Mouse (Mus musculus) hindbrain, embryonic 11.5 days (tissue): Measurements from ENCODE around the gene Slc25a48. TPM values are rescaled to one million over a fixed set of nuclear protein-coding genes. Genes with fewer than 3 reads are reported as not detected.

Source experiments
- ATAC-seq: fragments of 200-750 bp; cut with Nextera tagmentation; 2 replicates; pipeline ENCODE4 v1.8.0; 2017; ENCODE audit warnings: mild to moderate bottlenecking, moderate TSS enrichment, moderate library complexity; ENCODE audit not compliant: low FRiP score
- DNase-seq: peaks from one replicate; pipeline ENCODE4 v3.0.0-alpha.2; 2015; ENCODE audit warnings: low spot score
- H3K27ac ChIP-seq: fragments of 300-500 bp; sonication (generic); 2 replicates; pipeline ENCODE4 v1.5.1; 2014; ENCODE audit warnings: mild to moderate bottlenecking, low read depth, low read length
- H3K27me3 ChIP-seq: fragments of 300-500 bp; sonication (generic); 2 replicates; pipeline ENCODE4 v1.6.1; 2014; ENCODE audit warnings: mild to moderate bottlenecking, low read length, moderate library complexity, mixed read lengths; ENCODE audit not compliant: control insufficient read depth, insufficient read depth
- H3K36me3 ChIP-seq: fragments of 300-500 bp; sonication (generic); 2 replicates; pipeline ENCODE4 v1.6.1; 2014; ENCODE audit warnings: mild to moderate bottlenecking, low read length, moderate library complexity, mixed read lengths; ENCODE audit not compliant: control insufficient read depth, insufficient read depth
- H3K4me1 ChIP-seq: fragments of 300-500 bp; sonication (generic); replicated peaks from 2 replicates; pipeline ENCODE4 v1.6.1; 2014; ENCODE audit warnings: low read length, mixed read lengths; ENCODE audit not compliant: control insufficient read depth, insufficient read depth
- H3K4me2 ChIP-seq: fragments of 300-500 bp; sonication (generic); replicated peaks from 2 replicates; pipeline ENCODE4 v1.6.1; 2014; ENCODE audit warnings: mild to moderate bottlenecking, low read depth, low read length
- H3K4me3 ChIP-seq: fragments of 300-500 bp; sonication (generic); 2 replicates; pipeline ENCODE4 v1.5.1; 2014; ENCODE audit warnings: low read depth, low read length
- H3K9ac ChIP-seq: fragments of 300-500 bp; sonication (generic); 2 replicates; pipeline ENCODE4 v1.6.1; 2014; ENCODE audit warnings: low read depth, low read length
- H3K9me3 ChIP-seq: fragments of 300-500 bp; sonication (generic); 2 replicates; pipeline ENCODE4 v1.6.1; 2016; ENCODE audit warnings: low read length; ENCODE audit not compliant: control insufficient read depth
- WGBS: fragments of 180-500 bp; shearing (Covaris S2); extraction: QIAGEN DNeasy Blood & Tissue Kit; methylation state at CpG from one replicate; pipeline ENCODE4 v1.1.7; 2014; 5-methylcytosine and 5-hydroxymethylcytosine counted together
- polyA plus RNA-seq: library from polyadenylated mRNA; unstranded; fragments of >200 nt; fragmentation: Nextera tagmentation; extraction: Ambion mirVana; gene quantifications from 2 replicates; pipeline ENCODE4 v1.2.1, GENCODE M21; 2014

Slc25a48 gene
- polyA plus RNA-seq, 1 experiment from 2014 or later: 0.05 TPM

- 87% methylated on average over 7 of the region's 7 CpGs for WGBS
- Histone ChIP-seq H3K9me3 (no peaks in the 10 kb centered on the region), H3K4me2 (no peak overlapping the region), H3K4me1 (0 out of 2 replicates have a peak, but pooled peaks cover under 1% of the 10 kb centered on the region), H3K27me3 (peaks cover 23% of the 10 kb centered on the region), H3K4me3 (no peak overlapping the region), H3K9ac (no peak overlapping the region), H3K27ac (no peak overlapping the region), H3K36me3 (no peaks in the 10 kb centered on the region)
- DNase-seq: no peak
- ATAC-seq: no peak
Observed at GRCm38 (mm10) chr13:56443411-56443810, 5.3 kb downstream of the Slc25a48 start.

- no peaks in the 10 kb centered on the region for H3K36me3 ChIP-seq
- 90% methylated on average over 3 of the region's 3 CpGs for WGBS
- H3K4me3 ChIP-seq: no peak overlapping the region
- no peak overlapping the region for H3K4me2 ChIP-seq
- ATAC-seq (no peak), DNase-seq (no peak)
- H3K27ac ChIP-seq: no peak overlapping the region
- H3K9ac ChIP-seq: no peak overlapping the region
- no peaks in the 10 kb centered on the region for H3K9me3 ChIP-seq
- H3K27me3 ChIP-seq: peaks cover 16% of the 10 kb centered on the region
- no peaks in the 10 kb centered on the region for H3K4me1 ChIP-seq
Observed at GRCm38 (mm10) chr13:56444112-56444511, 6.0 kb downstream of the Slc25a48 start.

GRCm38 (mm10) chr13:56444996-56445395 lies 6.8 kb downstream of the Slc25a48 start:
- Histone ChIP-seq H3K4me2 (no peak overlapping the region), H3K36me3 (no peaks in the 10 kb centered on the region), H3K27me3 (peaks cover 7% of the 10 kb centered on the region), H3K27ac (no peak overlapping the region), H3K4me3 (no peak overlapping the region), H3K4me1 (no peaks in the 10 kb centered on the region), H3K9me3 (no peaks in the 10 kb centered on the region), H3K9ac (no peak overlapping the region)
- DNase-seq (no peak), ATAC-seq (no peak)
- WGBS: 86% methylated on average over 6 of the region's 6 CpGs

- H3K9me3 ChIP-seq: no peaks in the 10 kb centered on the region
- no peaks in the 10 kb centered on the region for H3K4me1 ChIP-seq
- no peaks in the 10 kb centered on the region for H3K36me3 ChIP-seq
- no peaks in the 10 kb centered on the region for H3K27me3 ChIP-seq
- DNase-seq (no peak), ATAC-seq (no peak)
- H3K9ac ChIP-seq: no peak overlapping the region
- 82% methylated on average over 10 of the region's 10 CpGs for WGBS
- no peak overlapping the region for H3K4me3 ChIP-seq
- no peak overlapping the region for H3K27ac ChIP-seq
- H3K4me2 ChIP-seq: no peak overlapping the region
Observed at GRCm38 (mm10) chr13:56449239-56450030, 11.3 kb downstream of the Slc25a48 start.

- 89% methylated on average over 8 of the region's 8 CpGs for WGBS
- no peaks in the 10 kb centered on the region for H3K36me3 ChIP-seq
- no peak overlapping the region for H3K27ac ChIP-seq
- H3K4me3 ChIP-seq: no peak overlapping the region
- no peaks in the 10 kb centered on the region for H3K9me3 ChIP-seq
- H3K4me2 ChIP-seq: no peak overlapping the region
- ATAC-seq: no peak
- H3K9ac ChIP-seq: no peak overlapping the region
- DNase-seq: no peak
- no peaks in the 10 kb centered on the region for H3K4me1 ChIP-seq
- no peaks in the 10 kb centered on the region for H3K27me3 ChIP-seq
Observed at GRCm38 (mm10) chr13:56450035-56450434, 11.9 kb downstream of the Slc25a48 start.

- 38% methylated on average over 9 of the region's 9 CpGs for WGBS
- no peaks in the 10 kb centered on the region for H3K27me3 ChIP-seq
Observed at GRCm38 (mm10) chr13:56458001-56458400, 19.8 kb downstream of the Slc25a48 start.

GRCm38 (mm10) chr13:56461460-56461859 lies 23.3 kb downstream of the Slc25a48 start:
- WGBS: 83% methylated on average over 4 of the region's 4 CpGs
- no peak for ATAC-seq

More at GRCm38 (mm10) chr13:56458001-56458400, 19.8 kb downstream of the Slc25a48 start:
- no peaks in the 10 kb centered on the region for H3K9me3 ChIP-seq
- H3K36me3 ChIP-seq: no peaks in the 10 kb centered on the region
- ATAC-seq (no peak), DNase-seq (no peak)
- no peak overlapping the region for H3K4me3 ChIP-seq
- no peak overlapping the region for H3K27ac ChIP-seq
- H3K4me1 ChIP-seq: no peaks in the 10 kb centered on the region
- no peak overlapping the region for H3K4me2 ChIP-seq
- no peak overlapping the region for H3K9ac ChIP-seq

GRCm38 (mm10) chr13:56462791-56463190 lies 24.6 kb downstream of the Slc25a48 start:
- H3K9ac ChIP-seq: no peak overlapping the region
- H3K4me3 ChIP-seq: no peak overlapping the region
- no peak overlapping the region for H3K27ac ChIP-seq
- H3K27me3 ChIP-seq: no peaks in the 10 kb centered on the region
- WGBS: 90% methylated on average over 4 of the region's 4 CpGs
- no peaks in the 10 kb centered on the region for H3K9me3 ChIP-seq
- no peak overlapping the region for H3K4me2 ChIP-seq
- H3K36me3 ChIP-seq: no peaks in the 10 kb centered on the region
- ATAC-seq: no peak
- no peak for DNase-seq
- 0 out of 2 replicates have a peak, but pooled peaks cover 3% of the 10 kb centered on the region for H3K4me1 ChIP-seq

More at GRCm38 (mm10) chr13:56461460-56461859, 23.3 kb downstream of the Slc25a48 start:
- H3K9ac ChIP-seq: no peak overlapping the region
- H3K9me3 ChIP-seq: no peaks in the 10 kb centered on the region
- H3K27ac ChIP-seq: no peak overlapping the region
- DNase-seq: no peak
- no peaks in the 10 kb centered on the region for H3K27me3 ChIP-seq
- H3K4me3 ChIP-seq: no peak overlapping the region
- H3K4me1 ChIP-seq: 0 out of 2 replicates have a peak, but pooled peaks cover 3% of the 10 kb centered on the region
- H3K36me3 ChIP-seq: no peaks in the 10 kb centered on the region
- H3K4me2 ChIP-seq: no peak overlapping the region

- H3K4me3 ChIP-seq: no peak overlapping the region
- no peak for DNase-seq
- no peak for ATAC-seq
- no peak overlapping the region for H3K9ac ChIP-seq
- 90% methylated on average over 7 of the region's 7 CpGs for WGBS
- no peaks in the 10 kb centered on the region for H3K36me3 ChIP-seq
- no peaks in the 10 kb centered on the region for H3K9me3 ChIP-seq
- H3K4me2 ChIP-seq: no peak overlapping the region
- H3K27me3 ChIP-seq: no peaks in the 10 kb centered on the region
- 0 out of 2 replicates have a peak, but pooled peaks cover 3% of the 10 kb centered on the region for H3K4me1 ChIP-seq
- H3K27ac ChIP-seq: no peak overlapping the region
Observed at GRCm38 (mm10) chr13:56463261-56463660, 25.1 kb downstream of the Slc25a48 start.
